Mouse (Mus musculus) T-helper 17 cell (primary cell): ENCODE results near the gene Fkbp8.

Experiments
- in situ Hi-C, 2 experiments: fragments of 300-600 bp; cut with MboI, MseI; formaldehyde crosslinking; loops; 1 replicate in 1 of 2; 2 replicates in 1 of 2; pipeline ENCODE4 v1.15.1; 2025; ENCODE audit warnings: high pct_unique_total_duplicates in 2 of 2

Fkbp8 gene

GRCm38 (mm10) chr8:70519606-70520005, 7.9 kb upstream of the Fkbp8 start:
- in situ Hi-C loops: no loop called here

GRCm38 (mm10) chr8:70522592-70523403, 4.7 kb upstream of the Fkbp8 start:
- in situ Hi-C loops: no loop called here

- in situ Hi-C loops: no loop called here
Observed at GRCm38 (mm10) chr8:70527111-70527511, 413 bp upstream of the Fkbp8 start.

- in situ Hi-C loops: no loop called here
Observed at GRCm38 (mm10) chr8:70528182-70528797, 766 bp downstream of the Fkbp8 start.

GRCm38 (mm10) chr8:70529299-70529698, 1.8 kb downstream of the Fkbp8 start:
- in situ Hi-C loops: no loop called here

GRCm38 (mm10) chr8:70529741-70530161, 2.2 kb downstream of the Fkbp8 start:
- in situ Hi-C loops: no loop called here

- in situ Hi-C loops: no loop called here
Observed at GRCm38 (mm10) chr8:70530314-70530713, 2.8 kb downstream of the Fkbp8 start.

- in situ Hi-C loops: no loop called here
Observed at GRCm38 (mm10) chr8:70534281-70534680, 6.8 kb downstream of the Fkbp8 start.

- in situ Hi-C loops: no loop called here
Observed at GRCm38 (mm10) chr8:70535221-70535620, 7.7 kb downstream of the Fkbp8 start.

- in situ Hi-C loops: no loop called here
Observed at GRCm38 (mm10) chr8:70535701-70536100, 8.2 kb downstream of the Fkbp8 start.

GRCm38 (mm10) chr8:70538024-70538579, 10.6 kb downstream of the Fkbp8 start:
- in situ Hi-C loops: no loop called here

- in situ Hi-C loops: no loop called here
Observed at GRCm38 (mm10) chr8:70538633-70539076, 11.1 kb downstream of the Fkbp8 start.

GRCm38 (mm10) chr8:70539077-70539813, 11.7 kb downstream of the Fkbp8 start, which contains the start of gene Ell:
Gene Ell, plus strand, starts transcription at chr8:70539457.
- in situ Hi-C loops: no loop called here

- in situ Hi-C loops: no loop called here
Observed at GRCm38 (mm10) chr8:70540013-70540506, 12.5 kb downstream of the Fkbp8 start.

- in situ Hi-C loops: no loop called here
Observed at GRCm38 (mm10) chr8:70540507-70541071, 13.1 kb downstream of the Fkbp8 start.

- in situ Hi-C loops: no loop called here
Observed at GRCm38 (mm10) chr8:70541081-70541480, 13.6 kb downstream of the Fkbp8 start.

GRCm38 (mm10) chr8:70544200-70544687, 16.7 kb downstream of the Fkbp8 start:
- in situ Hi-C loops: no loop called here

- in situ Hi-C loops: no loop called here
Observed at GRCm38 (mm10) chr8:70546412-70546811, 18.9 kb downstream of the Fkbp8 start.

GRCm38 (mm10) chr8:70547762-70548161, 20.2 kb downstream of the Fkbp8 start:
- in situ Hi-C loops: no loop called here

- in situ Hi-C loops: loop anchor here in 1 of 2 experiments (5.0 kb wide), 1 partner anchor 38 kb away; no protein-coding TSS in a partner anchor
Observed at GRCm38 (mm10) chr8:70549412-70550184, 22.1 kb downstream of the Fkbp8 start.
